Mouse (Mus musculus) lung, adult 10 weeks (tissue): ENCODE data around the gene Zfp239. TPM values are rescaled to one million over a fixed set of nuclear protein-coding genes. Genes with fewer than 3 reads are reported as not detected.

Source experiments
- polyA plus RNA-seq: library from polyadenylated mRNA; stranded (reverse); fragments of 350-450 nt; fragmentation: Illumina TruSeq; extraction: RNeasy Lipid Tissue Mini Kit (QIAGEN cat#74804); gene quantifications from one replicate; pipeline ENCODE4 v1.2.3, GENCODE M21; 2014; ENCODE audit warnings: low read depth, low replicate concordance; ENCODE audit not compliant: insufficient read depth

The Zfp239 gene
- 0.49 TPM for polyA plus RNA-seq

DNA sequence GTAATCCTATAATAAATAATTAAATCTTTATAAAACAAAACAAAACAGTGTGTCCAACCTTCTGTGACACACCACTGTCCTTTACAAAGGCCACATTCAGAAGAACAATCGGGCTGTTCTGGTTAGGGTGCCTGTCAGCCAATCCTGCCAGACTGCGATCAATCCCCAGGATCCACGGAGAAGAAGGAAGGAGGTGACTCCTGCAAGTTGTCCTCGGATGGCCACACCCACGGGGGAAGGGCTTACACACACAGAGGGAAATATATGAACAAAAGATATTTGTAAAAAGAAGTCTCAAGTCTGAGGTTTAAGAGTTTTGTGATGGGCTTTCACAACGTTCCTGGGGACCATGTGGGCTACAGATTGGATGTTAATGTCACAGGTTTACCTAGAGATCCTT, at the start of gene Zfp239:
TSS of gene Zfp239 (plus strand) at position 253 of the 400 bp plus-strand sequence.

DNA sequence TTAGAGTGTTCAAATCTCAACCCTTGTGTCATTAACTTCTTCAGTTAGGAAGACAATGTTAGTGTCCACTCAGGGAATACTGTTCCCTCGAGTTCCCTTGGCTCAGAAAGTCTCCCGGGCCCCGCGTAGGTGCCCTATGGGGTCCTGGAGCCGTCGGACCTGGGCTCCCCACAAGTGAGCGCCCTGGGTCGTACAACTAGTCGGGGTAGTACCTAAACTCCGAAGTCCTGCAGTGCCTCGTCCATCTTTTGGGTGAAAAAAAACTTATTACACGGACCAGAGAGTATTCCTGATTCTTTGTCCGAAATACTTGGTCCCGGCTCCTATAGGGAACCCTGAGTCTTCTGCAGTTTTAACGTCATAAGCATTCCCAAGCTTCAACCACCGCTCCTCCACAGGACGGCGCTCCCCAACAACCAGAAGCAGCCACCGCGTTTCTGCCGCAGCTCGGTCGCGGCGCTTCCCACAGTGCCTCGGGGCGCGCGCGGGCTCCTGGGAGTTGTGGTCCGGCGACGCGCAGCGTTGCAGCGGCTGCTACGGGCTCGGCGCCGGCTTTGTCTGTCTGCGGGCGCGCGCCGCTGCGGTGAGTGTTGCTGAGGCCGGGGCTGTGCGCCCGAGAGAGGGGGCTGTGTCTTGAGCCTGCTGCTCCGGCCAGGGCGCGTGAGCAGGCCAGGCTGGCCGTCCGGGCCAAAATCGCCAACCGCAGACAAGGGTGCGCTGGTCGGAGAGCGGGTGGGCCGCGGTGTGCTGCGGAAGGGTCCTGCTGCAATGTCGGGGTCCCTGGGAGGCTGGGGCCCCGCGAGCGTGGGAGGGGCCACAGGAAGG, 21.0 kb upstream of the Zfp239 start, which contains the start of gene Zfp637:
TSS of gene Zfp637 (plus strand) at position 495 of the 825 bp plus-strand sequence.

DNA sequence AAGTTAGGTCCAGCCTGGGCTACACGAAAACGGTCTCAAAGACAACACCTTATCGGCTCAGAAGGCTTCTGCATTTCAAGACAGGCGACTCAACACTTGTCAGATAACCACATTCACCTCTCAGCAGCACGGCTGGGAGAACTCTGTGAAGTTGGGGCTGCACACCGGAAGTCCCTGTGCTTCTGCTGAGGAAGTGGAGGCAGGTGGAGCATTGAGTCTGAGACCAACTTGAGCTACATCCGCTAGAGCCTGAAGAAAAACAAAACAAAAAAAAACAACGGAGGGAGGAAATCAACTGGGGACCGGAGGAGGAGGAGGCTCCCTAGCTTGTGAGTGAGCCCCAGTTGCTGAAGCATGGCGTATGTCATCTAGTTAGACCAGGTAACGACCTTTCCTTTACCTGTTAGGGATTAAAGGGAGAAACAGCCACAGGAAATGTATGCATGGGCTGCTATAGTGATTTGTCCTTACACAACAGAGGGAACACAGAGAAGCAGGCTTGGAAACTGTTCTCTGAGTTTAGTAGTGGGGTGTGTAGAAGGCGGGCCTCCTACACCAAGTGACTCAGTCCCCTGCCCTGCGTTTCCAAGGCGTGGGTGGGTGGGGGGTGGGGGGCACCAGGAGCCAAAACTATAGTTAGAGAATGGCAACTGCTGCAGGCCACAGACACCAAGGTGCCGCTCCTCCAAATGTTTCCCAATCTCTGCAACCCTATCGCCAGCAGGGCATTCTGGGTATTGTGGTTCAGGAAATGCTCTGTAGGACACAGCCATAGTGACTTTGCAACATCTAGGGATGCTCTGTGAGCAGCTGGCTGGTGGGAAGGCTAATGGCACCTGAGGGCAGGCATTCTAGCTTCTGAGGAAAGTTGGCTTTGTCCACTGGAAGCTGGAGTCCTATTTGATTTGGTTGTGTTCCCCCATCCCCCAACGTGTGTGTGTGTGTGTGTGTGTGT, 38.5 kb downstream of the Zfp239 start, which contains the start of gene Hnrnpf:
TSS of gene Hnrnpf (plus strand) at position 199 of the 955 bp plus-strand sequence.

Other genes starting within 250 kb of the Zfp239 start
- gene Zfp637, start 20.9 kb upstream of the Zfp239 start, polyA plus RNA-seq = 43.1 TPM
- gene Hnrnpf, start 38.2 kb downstream of the Zfp239 start, polyA plus RNA-seq = 212 TPM
- 1.3 TPM for gene Fxyd4, start 75.6 kb downstream of the Zfp239 start, polyA plus RNA-seq
- 31.6 TPM for gene Rasgef1a, start 149.3 kb downstream of the Zfp239 start, polyA plus RNA-seq